Mouse (Mus musculus): ENCODE data around the gene Slc7a11.

Slc7a11 gene

DNA sequence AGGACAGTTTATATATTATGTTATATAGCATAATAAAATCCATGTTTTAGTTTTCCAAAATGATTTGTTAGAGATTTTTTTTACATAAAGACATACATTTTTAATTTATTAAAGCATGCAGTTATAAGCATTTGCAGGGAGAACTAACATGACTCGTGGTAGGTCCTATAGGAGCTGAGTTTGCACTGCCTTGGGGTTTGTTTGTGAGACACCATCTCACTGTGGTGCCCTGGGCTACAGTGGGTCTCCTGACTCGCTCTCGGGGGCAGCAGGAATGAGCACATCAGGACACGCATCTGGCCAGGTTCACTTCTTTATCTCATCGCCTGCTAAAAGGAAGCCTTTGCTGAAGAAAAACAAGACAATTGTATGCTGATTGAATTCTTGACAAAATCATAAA is 257.0 kb downstream of the Slc7a11 start:
- no peak for DNase-seq (ENCODE audit: low read depth, low spot score)

DNA sequence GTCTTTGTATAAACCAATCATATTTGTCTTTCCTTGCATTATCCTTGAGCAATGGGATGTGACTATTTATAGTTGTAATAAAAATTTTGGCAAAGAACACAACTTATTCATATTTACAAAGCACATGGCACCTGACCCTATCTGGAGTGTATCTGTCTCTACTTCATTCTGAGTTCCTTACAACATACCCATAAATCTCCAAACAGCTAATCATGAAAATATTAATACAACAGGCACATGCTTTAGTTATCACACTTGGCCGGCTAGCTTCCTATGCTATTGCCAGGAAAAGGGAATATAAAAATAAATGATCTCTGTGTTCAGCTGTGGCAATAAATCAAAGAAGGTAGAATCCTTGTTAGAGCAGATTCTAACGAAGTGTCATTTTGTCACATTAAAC is 257.5 kb downstream of the Slc7a11 start:
- DNase-seq (ENCODE audit: low read depth, low spot score) = no peak

DNA sequence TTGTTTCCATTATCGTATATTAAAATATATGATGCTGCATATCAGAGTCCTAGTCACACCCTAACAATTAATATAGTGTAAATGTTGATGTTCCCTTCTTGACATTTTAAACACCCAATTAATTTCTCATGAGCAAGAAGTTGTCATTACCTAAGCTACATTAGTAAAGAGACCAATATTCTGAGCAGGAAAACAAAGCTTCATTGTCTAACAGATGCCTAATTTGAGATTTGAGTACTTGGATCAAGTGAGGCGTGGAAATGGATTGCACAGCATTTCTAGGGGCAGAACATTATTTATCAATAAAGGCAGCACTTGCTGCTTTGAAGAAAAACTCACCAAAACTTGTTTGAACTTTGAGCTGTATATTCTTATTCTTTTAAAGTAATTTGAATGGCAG is 282.7 kb downstream of the Slc7a11 start:
- DNase-seq (ENCODE audit: low read depth, low spot score) = no peak

DNA sequence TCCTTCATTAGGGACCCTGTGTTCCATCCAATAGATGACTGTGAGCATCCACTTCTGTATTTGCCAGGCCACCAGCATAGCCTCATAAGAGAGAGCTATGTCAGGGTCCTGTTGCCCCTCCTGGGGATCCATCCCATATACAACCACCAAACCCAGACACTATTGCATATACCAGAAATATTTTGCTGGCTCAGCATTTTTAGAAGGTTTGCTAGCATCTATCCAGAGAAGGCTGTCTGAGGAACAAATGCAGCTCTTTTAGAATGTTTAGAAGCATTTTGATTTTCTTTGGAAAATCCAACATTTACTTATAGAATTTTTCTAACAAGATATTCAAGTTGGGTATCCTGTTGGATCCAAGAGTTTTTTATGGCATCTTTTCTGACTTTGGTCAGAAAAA is 299.3 kb downstream of the Slc7a11 start:
- DNase-seq (ENCODE audit: low read depth, low spot score) = no peak

DNA sequence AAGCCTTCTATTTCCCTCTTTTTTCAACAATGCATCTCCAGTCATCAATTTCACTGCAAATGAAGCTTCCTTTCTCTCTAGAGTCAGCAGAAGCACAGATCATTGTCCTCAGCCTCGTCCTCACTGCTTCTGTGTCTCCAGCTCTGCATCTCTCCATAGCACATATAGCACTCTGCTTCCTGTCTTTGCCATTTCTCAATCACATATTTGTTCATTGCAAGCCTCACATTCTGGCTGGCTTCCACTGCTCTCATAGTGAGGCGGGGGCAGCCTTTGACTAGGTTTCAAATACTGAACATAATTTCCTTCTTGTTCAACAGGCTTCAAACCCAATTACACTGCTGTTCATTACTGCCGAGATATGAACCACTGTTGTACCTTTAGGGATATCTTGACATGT is 305.1 kb downstream of the Slc7a11 start:
- no peak for DNase-seq (ENCODE audit: low read depth, low spot score)

DNA sequence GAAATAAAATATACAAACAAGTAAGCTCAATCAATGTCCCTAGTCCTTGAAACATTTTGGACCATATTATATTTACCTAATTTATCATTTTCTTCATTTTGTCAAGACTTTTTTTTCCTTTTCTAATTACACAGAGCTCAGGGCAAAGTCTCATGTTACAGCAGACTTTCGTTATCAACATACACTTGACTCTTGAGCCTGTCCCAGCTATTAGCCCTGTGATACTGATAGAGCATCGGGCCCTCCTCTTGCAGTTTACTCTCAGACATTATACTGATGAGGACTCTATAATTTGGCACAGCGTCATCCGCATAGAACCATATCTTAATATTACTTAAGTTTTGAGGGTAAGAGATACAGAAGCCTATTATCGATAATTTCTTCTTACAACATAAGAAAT is 311.2 kb downstream of the Slc7a11 start:
- no peak for DNase-seq (ENCODE audit: low read depth, low spot score)

DNA sequence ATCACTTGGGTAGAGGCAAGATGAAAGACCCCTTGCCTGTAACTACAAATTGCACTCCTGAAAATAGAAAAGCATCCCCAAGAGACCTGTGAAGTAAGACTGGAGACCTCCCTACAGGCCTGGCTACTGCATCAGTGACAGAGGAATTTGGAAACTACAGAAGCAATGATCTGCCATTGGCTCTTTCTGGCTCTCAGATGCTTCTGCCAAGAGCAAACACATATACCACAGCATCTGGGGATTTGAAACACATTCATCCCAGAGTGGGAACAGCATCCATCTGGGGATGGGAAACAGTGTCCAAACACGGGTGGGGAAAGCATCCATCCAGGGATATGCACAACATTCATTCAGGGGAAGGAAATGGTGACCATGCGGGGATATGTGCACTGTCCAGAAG is 313.1 kb downstream of the Slc7a11 start:
- DNase-seq (ENCODE audit: low read depth, low spot score) = no peak

DNA sequence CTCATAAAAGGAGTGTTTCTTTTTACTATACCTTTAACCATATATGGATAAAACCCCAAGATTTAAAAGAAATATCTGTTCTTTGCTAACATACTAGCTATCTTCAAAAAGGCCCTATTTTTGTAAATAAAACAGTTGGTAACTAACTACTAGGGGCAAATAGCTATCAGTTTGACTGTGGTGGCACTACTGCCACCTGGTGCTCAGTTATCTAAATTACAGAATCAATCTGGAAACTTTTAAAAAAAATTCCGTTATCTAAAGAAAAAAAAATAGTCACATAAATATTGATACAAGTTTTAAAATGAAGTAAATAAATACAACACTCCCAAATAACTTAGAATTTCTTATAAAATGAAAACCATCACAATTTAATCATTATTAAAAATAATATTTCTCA is 322.4 kb downstream of the Slc7a11 start:
- no peak for DNase-seq (ENCODE audit: low read depth, low spot score)

DNA sequence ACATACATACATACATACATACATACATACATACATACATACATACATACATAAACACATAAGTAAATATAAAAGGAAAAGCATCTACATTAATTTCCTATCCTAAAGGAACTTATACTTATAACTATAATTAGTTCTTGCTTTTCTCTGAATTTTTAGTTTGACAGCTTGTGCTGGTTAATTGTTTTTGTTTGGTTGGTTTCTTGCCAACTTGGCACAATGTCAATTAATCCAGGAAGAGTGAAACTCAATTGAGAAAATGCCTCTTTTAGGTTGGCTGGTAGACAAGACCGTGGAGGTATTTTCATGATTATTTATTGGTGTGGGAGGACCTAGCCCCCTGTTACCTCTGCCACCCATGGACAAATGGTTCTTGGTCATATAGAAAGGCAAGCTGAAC is 327.1 kb downstream of the Slc7a11 start:
- DNase-seq (ENCODE audit: low read depth, low spot score) = no peak

DNA sequence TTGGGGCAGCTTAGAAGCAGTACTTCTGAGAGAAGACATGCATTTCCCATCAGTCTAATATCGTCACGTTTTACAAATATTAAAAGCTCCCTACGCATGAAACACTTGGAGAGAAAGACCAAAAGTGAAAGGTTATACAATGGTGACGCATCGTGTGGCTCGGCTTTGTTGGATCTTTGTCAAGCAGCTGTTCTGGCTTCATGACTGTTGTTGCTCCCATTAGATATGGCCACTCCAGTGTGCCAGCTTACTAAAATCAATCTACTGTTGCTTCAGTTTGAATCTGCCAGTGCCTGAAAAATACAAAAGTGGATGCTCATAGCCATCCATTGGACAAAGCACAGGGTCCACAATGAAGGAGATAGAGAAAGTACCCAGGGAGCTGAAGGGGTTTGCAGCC is 337.9 kb downstream of the Slc7a11 start:
- no peak for DNase-seq (ENCODE audit: low read depth, low spot score)

DNA sequence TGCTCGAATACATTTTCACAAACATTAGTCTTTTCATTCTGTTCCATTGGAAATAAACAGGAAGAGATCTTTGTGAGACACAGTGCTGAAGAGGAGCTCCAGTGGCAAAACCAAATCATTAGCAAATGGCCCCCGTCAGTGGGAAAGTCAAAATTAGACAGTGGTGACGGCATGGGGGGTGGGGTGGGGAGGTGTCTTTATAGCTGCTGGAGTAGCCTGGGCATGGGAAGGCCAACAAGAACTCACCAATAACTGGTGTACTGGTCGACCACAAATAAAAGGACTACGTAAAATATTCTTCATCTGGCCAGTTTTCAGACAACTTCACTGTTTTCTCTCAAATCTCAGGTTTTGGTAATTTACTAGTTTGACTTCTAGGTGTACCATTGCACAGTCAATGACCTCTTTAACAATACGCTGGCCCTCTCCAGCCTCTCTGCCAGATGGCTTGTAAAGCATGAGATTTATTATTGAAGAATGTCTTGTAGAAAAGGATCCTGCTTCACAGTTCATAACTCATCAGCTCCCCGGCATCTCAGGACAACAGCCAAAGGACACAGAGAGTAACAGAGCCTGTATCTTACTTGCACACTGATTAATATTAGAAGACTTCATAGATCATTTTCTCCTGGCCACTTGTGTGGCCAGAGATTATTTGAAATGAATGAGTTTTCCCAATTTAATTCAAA is 348.9 kb downstream of the Slc7a11 start:
- DNase-seq (ENCODE audit: low read depth, low spot score) = no peak

DNA sequence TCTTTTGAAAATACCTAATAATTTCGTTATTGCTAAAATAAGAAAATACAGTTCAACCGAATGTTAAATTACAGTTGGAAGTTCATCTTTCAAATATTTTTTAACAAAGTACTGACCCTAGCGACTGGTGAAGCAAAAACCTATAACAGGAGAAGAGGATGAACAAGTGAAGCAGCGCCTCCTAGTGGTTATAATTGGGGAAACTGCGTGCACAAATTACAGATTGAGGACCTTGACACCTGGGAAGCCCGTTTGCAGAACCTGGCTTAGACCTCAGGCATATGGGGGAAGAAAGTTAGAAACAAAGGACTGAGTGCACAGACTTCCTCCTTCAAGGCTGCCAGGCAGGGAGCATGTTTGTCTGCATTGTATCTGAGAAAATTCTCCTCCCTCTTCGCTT is 366.4 kb downstream of the Slc7a11 start:
- peak; percentile 64 for DNase-seq (ENCODE audit: low read depth, low spot score)

DNA sequence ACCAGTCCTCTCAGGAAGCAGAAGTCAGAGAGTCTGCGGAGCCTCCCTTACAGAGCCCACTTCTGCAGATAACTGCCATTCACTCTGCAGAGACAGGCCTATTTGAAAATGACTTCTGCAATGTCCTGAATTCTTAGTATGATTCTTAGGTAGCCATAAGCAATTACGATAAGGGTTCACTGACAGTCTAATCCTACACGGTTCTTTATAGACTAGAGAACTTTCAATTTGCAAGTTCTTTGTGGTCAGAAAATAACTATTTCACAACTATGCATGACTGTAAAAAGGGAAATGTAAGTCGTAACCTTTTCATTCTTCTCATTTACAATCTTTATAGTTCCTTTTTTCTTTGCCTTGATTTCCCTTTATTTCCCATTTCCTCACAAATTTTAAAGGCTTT is 380.0 kb downstream of the Slc7a11 start:
- DNase-seq (ENCODE audit: low read depth, low spot score) = no peak

DNA sequence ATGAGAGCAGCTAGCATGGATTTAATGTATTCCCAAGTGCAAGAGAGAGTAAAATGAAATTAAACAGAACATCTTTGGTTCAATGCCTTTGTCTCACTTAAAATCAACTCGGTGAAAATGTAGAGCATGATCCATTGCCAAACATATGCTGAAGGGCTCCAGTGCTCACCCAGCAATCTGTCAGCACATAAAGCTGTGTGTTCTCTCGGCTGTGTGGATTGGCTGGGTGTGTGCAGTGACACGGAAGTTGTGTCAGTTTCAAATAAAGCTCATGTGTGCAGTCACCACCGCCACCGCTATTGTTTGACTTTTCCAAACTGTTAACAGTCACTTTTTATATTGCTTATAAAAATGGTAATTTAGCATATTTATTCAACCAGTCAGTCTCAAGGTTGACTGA is 398.7 kb downstream of the Slc7a11 start:
- DNase-seq (ENCODE audit: low read depth, low spot score) = no peak

DNA sequence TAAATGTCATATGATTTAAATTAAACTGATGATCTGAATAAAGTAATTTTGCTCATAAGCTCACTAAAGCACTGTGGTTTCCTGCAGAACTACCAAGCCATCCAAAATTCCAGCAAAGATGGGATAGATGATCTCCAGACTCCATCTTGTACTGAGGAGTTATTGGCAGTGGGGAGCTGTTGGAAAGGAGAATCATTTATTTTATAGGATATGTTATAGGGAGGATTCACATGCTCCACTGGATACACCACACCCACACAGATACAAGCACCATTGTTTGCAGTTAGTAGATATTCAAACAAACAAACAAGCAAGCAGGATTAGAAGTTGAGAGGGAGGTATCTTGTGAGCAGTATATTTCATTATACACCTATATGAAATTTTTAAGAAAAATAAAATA is 399.3 kb downstream of the Slc7a11 start:
- DNase-seq (ENCODE audit: low read depth, low spot score) = no peak

DNA sequence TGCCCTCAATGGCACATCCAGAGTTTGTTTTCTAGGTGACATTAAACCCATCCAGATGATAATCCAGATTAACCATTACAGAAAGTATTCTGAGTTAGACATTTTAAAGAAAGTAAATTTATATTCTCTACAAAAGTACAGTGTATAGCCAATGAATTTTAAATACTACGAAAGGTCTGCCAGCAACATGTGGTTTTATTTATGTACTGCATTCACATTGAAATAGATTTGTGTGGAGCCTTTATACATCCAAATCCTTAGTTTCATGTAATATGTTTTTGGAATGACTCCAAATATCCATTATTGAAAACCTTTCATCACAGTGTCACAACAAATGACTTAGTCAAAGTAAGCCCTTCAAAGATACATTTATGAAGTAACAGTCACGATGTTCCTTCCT is 402.3 kb downstream of the Slc7a11 start:
- DNase-seq (ENCODE audit: low read depth, low spot score) = no peak

DNA sequence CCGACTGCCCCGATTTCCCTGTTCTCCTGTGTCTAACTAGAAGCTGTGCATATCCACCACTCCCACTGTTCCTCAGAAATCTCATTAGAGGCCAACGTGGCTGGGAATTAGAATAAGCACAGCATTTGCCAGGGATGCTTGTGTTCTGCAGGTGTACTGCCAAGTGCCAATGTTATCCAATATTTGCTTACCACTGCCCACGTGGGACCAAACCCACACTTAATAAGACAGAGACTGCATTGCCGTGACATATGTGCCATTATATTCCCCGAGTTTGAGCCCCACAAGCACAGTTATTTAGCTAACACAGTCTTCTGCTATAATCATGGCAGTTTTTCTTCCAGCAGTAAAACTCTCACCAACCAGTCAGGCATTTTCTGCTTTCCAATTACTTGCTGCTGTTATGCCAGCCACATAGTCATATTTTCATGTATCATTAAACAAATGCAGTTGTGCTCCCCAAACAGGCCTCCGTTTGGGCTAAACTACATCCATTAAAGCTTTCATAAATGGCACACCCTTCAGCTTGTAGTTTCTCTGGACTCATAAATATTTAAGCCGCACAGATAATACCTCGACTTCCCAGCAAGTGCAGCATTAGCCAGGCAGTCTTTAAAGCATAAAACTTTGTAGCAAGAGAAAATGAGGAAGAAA is 407.4 kb downstream of the Slc7a11 start:
- no peak for DNase-seq (ENCODE audit: low read depth, low spot score)

DNA sequence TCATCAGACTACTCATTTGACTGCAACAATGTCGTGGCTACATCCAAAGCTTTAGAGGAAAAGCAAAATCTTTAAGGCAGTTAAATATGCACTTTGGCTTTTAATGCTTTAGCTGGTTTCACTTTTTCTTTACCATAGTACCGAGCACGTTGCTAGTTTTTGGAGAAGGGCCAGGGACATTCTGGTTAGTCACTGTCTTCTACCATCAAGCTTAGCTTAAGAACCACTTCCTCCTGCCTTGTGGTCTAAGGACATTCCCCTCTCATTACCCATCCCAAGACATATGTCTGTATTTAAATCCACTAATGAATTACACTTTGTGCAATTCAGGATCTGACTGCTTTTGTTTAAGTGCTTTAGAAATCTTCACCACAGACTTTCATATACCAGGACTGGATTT is 410.1 kb downstream of the Slc7a11 start:
- DNase-seq (ENCODE audit: low read depth, low spot score) = no peak

DNA sequence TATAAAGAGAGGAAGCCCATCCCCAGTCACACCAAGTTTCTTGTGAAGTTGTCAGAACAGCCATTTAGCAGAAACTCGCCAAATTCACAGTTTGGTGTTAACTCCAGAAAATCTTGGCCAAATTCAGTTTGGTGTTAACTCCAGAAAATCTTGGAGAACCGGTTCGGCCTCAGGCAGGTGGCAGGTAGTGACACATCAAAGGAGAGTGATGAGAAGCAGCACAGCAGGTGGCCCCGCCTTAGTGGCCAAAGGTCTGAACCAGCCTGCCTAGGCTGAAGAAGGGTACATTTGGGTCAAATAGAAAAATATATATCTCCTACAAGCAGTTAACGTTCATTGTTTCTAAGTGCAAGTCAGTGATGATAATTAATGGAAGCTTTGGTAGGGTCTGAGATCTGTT is 417.4 kb downstream of the Slc7a11 start:
- DNase-seq (ENCODE audit: low read depth, low spot score) = no peak

DNA sequence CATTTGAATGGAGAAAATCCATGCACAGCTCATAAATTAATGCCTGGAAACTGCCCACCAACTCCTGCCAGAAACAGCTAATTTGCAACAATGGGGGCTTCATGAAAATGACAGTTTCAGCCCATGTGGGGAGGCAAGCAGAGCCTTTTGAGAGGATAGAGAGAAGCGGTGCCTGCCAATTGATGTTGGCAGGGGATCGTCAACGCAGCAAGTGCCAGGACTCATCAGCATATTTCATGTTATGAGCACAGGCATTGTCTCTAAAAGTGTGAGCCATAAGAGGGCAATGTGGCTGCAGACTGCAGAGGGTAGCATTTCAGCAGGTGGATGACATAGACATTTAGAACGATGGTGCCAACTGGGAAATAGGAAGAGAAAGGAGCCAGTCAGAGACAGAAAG is 429.0 kb downstream of the Slc7a11 start:
- DNase-seq (ENCODE audit: low read depth, low spot score) = no peak

DNA sequence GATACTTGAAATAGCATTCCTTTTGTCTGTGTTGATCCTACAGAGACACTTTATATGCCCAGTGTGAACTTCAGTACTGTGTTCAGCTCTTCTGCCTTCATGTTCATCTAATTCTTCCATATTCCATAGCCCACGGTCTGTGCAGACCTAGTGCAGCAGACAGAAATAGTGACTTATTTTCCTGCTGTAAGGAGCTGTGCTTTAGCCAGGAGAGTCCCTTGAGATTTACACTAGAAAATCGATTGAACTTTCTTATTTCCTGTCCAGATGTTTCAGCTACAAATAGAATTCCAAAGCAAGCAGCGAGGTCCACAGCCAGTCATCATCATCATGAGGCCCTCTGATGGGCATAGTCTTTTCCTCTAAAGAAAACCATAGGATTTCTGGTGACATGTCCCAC is 431.4 kb downstream of the Slc7a11 start:
- no peak for DNase-seq (ENCODE audit: low read depth, low spot score)

DNA sequence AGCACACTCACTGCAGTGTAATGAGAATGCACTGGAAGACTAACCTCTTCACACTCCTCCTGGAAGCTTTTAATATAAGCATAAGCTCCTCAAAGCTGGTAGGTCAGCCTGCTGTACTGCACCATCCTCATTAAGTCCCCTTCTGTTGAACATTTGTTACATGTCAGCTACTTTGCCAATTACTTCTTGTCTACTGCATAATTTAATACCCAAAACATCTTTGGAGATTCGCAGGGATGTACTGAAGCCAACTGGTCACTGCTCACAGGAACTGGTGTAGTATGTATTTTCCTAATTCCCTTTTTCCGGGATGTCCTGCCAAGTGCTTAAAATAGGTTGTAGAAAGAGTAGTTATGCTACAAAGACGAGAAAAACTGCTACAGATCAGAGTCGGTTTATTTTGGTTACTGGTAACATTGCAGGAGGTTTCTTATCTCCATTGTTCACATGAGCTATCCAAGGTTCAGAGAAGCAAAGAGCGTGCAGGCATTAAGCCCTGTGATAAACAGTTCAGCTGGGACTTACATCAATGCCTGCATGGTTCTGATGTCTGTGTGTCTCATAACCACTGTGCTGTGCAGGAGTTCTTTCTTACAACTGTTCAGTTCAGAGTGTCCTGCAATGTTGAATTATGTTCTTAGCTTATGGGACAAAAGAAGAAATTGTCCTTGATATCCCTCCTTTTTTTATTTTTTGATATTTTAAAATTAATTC is 439.3 kb downstream of the Slc7a11 start:
- no peak for DNase-seq (ENCODE audit: low read depth, low spot score)

DNA sequence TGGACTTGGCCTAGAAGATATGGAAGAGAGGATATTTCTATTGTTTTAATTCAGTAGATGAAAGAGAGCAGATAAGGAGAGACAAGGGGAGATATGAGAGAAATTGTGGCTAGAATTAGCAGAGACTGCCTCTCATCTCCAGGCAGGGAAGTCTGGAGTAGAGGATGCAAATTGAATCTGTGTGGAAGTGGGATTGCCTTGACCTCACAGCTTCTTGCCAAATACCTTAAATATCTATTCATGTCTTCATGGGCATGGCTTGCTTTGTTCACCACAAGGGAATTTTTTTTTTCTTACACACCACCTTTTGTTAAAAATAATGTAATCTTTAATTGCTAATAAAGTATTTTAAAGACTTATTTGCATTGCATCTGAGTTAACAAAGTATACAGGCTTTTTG is 441.3 kb downstream of the Slc7a11 start:
- DNase-seq (ENCODE audit: low read depth, low spot score) = no peak

Data from A20 (cell line).